Mouse (Mus musculus) forebrain, embryonic 13.5 days (tissue): ENCODE results near the gene Padi3. TPM values are rescaled to one million over a fixed set of nuclear protein-coding genes. Genes with fewer than 3 reads are reported as not detected.

Source experiments
- ATAC-seq: fragments of 200-750 bp; cut with Nextera tagmentation; 2 replicates; pipeline ENCODE4 v1.8.0; 2017
- H3K27ac ChIP-seq: fragments of 300-500 bp; sonication (generic); 2 replicates; pipeline ENCODE4 v1.5.1; 2015; ENCODE audit warnings: inconsistent platforms, mild to moderate bottlenecking, moderate library complexity
- H3K27me3 ChIP-seq: fragments of 300-500 bp; sonication (generic); 2 replicates; pipeline ENCODE4 v1.6.1; 2015; ENCODE audit warnings: mild to moderate bottlenecking, inconsistent platforms
- H3K36me3 ChIP-seq: fragments of 300-500 bp; sonication (generic); 2 replicates; pipeline ENCODE4 v1.6.1; 2015; ENCODE audit warnings: mild to moderate bottlenecking, inconsistent platforms; ENCODE audit not compliant: poor library complexity, severe bottlenecking
- H3K4me1 ChIP-seq: fragments of 300-500 bp; sonication (generic); 2 replicates; pipeline ENCODE4 v1.6.1; 2015; ENCODE audit warnings: inconsistent platforms
- H3K4me2 ChIP-seq: fragments of 300-500 bp; sonication (generic); 2 replicates; pipeline ENCODE4 v1.6.1; 2015; ENCODE audit warnings: inconsistent platforms, mild to moderate bottlenecking, moderate library complexity
- H3K4me3 ChIP-seq: fragments of 300-500 bp; sonication (generic); 2 replicates; pipeline ENCODE4 v1.5.1; 2015; ENCODE audit warnings: mild to moderate bottlenecking, inconsistent platforms
- H3K9ac ChIP-seq: fragments of 300-500 bp; sonication (generic); 2 replicates; pipeline ENCODE4 v1.6.1; 2015; ENCODE audit warnings: mild to moderate bottlenecking, inconsistent platforms
- H3K9me3 ChIP-seq: fragments of 300-500 bp; sonication (generic); replicated peaks from 2 replicates; pipeline ENCODE4 v1.6.1; 2016; ENCODE audit warnings: inconsistent platforms
- WGBS: fragments of 180-500 bp; shearing (Covaris S2); methylation state at CpG from one replicate; pipeline ENCODE4 v1.1.7; 2015; 5-methylcytosine and 5-hydroxymethylcytosine counted together
- polyA plus RNA-seq: library from polyadenylated mRNA; unstranded; fragments of >200 nt; fragmentation: Nextera tagmentation; extraction: Ambion mirVana; gene quantifications from 2 replicates; pipeline ENCODE4 v1.2.1, GENCODE M21; 2015

Gene Padi3
- polyA plus RNA-seq, 1 experiment from 2014 or later: not detected

- no peak for ATAC-seq
- Histone ChIP-seq H3K27me3 (no peaks in the 10 kb centered on the region), H3K36me3 (no peaks in the 10 kb centered on the region), H3K27ac (no peak within 1 kb of the TSS), H3K9ac (no peak within 1 kb of the TSS), H3K4me2 (no peak within 1 kb of the TSS), H3K4me1 (peaks cover 6% of the 10 kb centered on the region; the same call in 1 of the 2 replicates), H3K4me3 (no peak within 1 kb of the TSS), H3K9me3 (no peaks in the 10 kb centered on the region)
- WGBS: 92% methylated on average over 21 of the region's 21 CpGs
Observed at GRCm38 (mm10) chr4:140774025-140774800, 36.2 kb downstream of the Padi3 start, which contains the start of gene Padi4. Gene Padi4, minus strand, starts transcription at chr4:140774236.

- Histone ChIP-seq H3K4me1 (peaks cover 6% of the 10 kb centered on the region; the same call in 1 of the 2 replicates), H3K36me3 (no peaks in the 10 kb centered on the region), H3K9ac (no peak overlapping the region), H3K4me2 (no peak overlapping the region), H3K4me3 (no peak overlapping the region), H3K27me3 (no peaks in the 10 kb centered on the region), H3K9me3 (no peaks in the 10 kb centered on the region), H3K27ac (no peak overlapping the region)
- no peak for ATAC-seq
- 63% methylated on average over 4 of the region's 4 CpGs for WGBS
Observed at GRCm38 (mm10) chr4:140771091-140771490, 39.4 kb downstream of the Padi3 start.

GRCm38 (mm10) chr4:140770433-140770832, 40.0 kb downstream of the Padi3 start:
- H3K4me2 ChIP-seq: peak overlapping the region; percentile 42
- no peaks in the 10 kb centered on the region for H3K9me3 ChIP-seq
- H3K27ac ChIP-seq: no peak overlapping the region
- peak overlapping the region; percentile 18; the same call in 1 of the 2 replicates for H3K4me3 ChIP-seq
- no peaks in the 10 kb centered on the region for H3K36me3 ChIP-seq
- 6% methylated on average over 13 of the region's 13 CpGs for WGBS
- H3K9ac ChIP-seq: no peak overlapping the region; the same call in 1 of the 2 replicates
- peaks cover 6% of the 10 kb centered on the region; the same call in 1 of the 2 replicates for H3K4me1 ChIP-seq
- no peaks in the 10 kb centered on the region for H3K27me3 ChIP-seq
- ATAC-seq: no peak

- Histone ChIP-seq H3K4me3 (no peak overlapping the region), H3K4me2 (no peak overlapping the region), H3K27me3 (no peaks in the 10 kb centered on the region), H3K9ac (no peak overlapping the region), H3K36me3 (no peaks in the 10 kb centered on the region), H3K4me1 (peaks cover 6% of the 10 kb centered on the region; the same call in 1 of the 2 replicates), H3K9me3 (no peaks in the 10 kb centered on the region), H3K27ac (no peak overlapping the region)
- 82% methylated on average over 5 of the region's 5 CpGs for WGBS
- no peak for ATAC-seq
Observed at GRCm38 (mm10) chr4:140768973-140769372, 41.5 kb downstream of the Padi3 start.

GRCm38 (mm10) chr4:140765936-140766335, 44.5 kb downstream of the Padi3 start:
- H3K27ac ChIP-seq: no peak overlapping the region
- H3K4me2 ChIP-seq: no peak overlapping the region
- H3K9ac ChIP-seq: no peak overlapping the region
- no peaks in the 10 kb centered on the region for H3K9me3 ChIP-seq
- no peaks in the 10 kb centered on the region for H3K27me3 ChIP-seq
- 90% methylated on average over 3 of the region's 3 CpGs for WGBS
- H3K4me3 ChIP-seq: no peak overlapping the region
- no peaks in the 10 kb centered on the region for H3K36me3 ChIP-seq
- peaks cover 6% of the 10 kb centered on the region; the same call in 1 of the 2 replicates for H3K4me1 ChIP-seq
- no peak for ATAC-seq

GRCm38 (mm10) chr4:140763158-140763557, 47.3 kb downstream of the Padi3 start:
- H3K4me3 ChIP-seq: no peak overlapping the region
- peaks cover 3% of the 10 kb centered on the region for H3K4me1 ChIP-seq
- WGBS: 19% methylated on average over 9 of the region's 9 CpGs
- H3K4me2 ChIP-seq: no peak overlapping the region
- no peak overlapping the region for H3K27ac ChIP-seq
- H3K36me3 ChIP-seq: no peaks in the 10 kb centered on the region
- no peak for ATAC-seq
- H3K9ac ChIP-seq: no peak overlapping the region
- no peaks in the 10 kb centered on the region for H3K9me3 ChIP-seq
- no peaks in the 10 kb centered on the region for H3K27me3 ChIP-seq

GRCm38 (mm10) chr4:140761601-140762000, 48.8 kb downstream of the Padi3 start:
- no peak overlapping the region for H3K4me2 ChIP-seq
- no peak for ATAC-seq
- WGBS: 88% methylated on average over 7 of the region's 7 CpGs
- H3K27me3 ChIP-seq: no peaks in the 10 kb centered on the region
- H3K9me3 ChIP-seq: no peaks in the 10 kb centered on the region
- H3K4me1 ChIP-seq: peaks cover 11% of the 10 kb centered on the region
- no peaks in the 10 kb centered on the region for H3K36me3 ChIP-seq
- H3K27ac ChIP-seq: no peak overlapping the region
- no peak overlapping the region for H3K9ac ChIP-seq
- H3K4me3 ChIP-seq: no peak overlapping the region

GRCm38 (mm10) chr4:140755811-140756210, 54.6 kb downstream of the Padi3 start:
- Histone ChIP-seq H3K36me3 (no peaks in the 10 kb centered on the region), H3K4me2 (no peak overlapping the region), H3K4me3 (no peak overlapping the region), H3K27ac (no peak overlapping the region), H3K9ac (no peak overlapping the region), H3K27me3 (no peaks in the 10 kb centered on the region), H3K4me1 (peaks cover 11% of the 10 kb centered on the region), H3K9me3 (no peaks in the 10 kb centered on the region)
- ATAC-seq: no peak
- WGBS: 90% methylated on average over 3 of the region's 3 CpGs

- 73% methylated on average over 7 of the region's 7 CpGs for WGBS
- H3K27me3 ChIP-seq: no peaks in the 10 kb centered on the region
- ATAC-seq: no peak
- no peak overlapping the region for H3K9ac ChIP-seq
- H3K27ac ChIP-seq: no peak overlapping the region
- no peak overlapping the region for H3K4me2 ChIP-seq
- no peaks in the 10 kb centered on the region for H3K36me3 ChIP-seq
- H3K4me1 ChIP-seq: peaks cover 18% of the 10 kb centered on the region
- H3K4me3 ChIP-seq: no peak overlapping the region
- no peaks in the 10 kb centered on the region for H3K9me3 ChIP-seq
Observed at GRCm38 (mm10) chr4:140753366-140753765, 57.1 kb downstream of the Padi3 start.

- Histone ChIP-seq H3K9me3 (no peaks in the 10 kb centered on the region), H3K4me3 (peak overlapping the region; percentile 19), H3K9ac (peak overlapping the region; percentile 34; the same call in 1 of the 2 replicates), H3K27ac (no peak overlapping the region), H3K36me3 (no peaks in the 10 kb centered on the region), H3K4me2 (peak overlapping the region; percentile 55), H3K4me1 (peaks cover 8% of the 10 kb centered on the region), H3K27me3 (no peaks in the 10 kb centered on the region)
- ATAC-seq: no peak
- 8% methylated on average over 19 of the region's 19 CpGs for WGBS
Observed at GRCm38 (mm10) chr4:140750328-140750727, 60.1 kb downstream of the Padi3 start.

GRCm38 (mm10) chr4:140747978-140748377, 62.5 kb downstream of the Padi3 start:
- H3K4me1 ChIP-seq: peaks cover 8% of the 10 kb centered on the region
- no peaks in the 10 kb centered on the region for H3K36me3 ChIP-seq
- ATAC-seq: no peak
- WGBS: 27% methylated on average over 12 of the region's 12 CpGs
- H3K9me3 ChIP-seq: no peaks in the 10 kb centered on the region
- no peak overlapping the region for H3K27ac ChIP-seq
- H3K27me3 ChIP-seq: no peaks in the 10 kb centered on the region
- H3K4me2 ChIP-seq: no peak overlapping the region
- no peak overlapping the region for H3K4me3 ChIP-seq
- H3K9ac ChIP-seq: peak overlapping the region; percentile 26; the same call in 1 of the 2 replicates

GRCm38 (mm10) chr4:140744654-140745053, 65.8 kb downstream of the Padi3 start:
- no peaks in the 10 kb centered on the region for H3K36me3 ChIP-seq
- 0 out of 2 replicates have a peak, but pooled peaks cover 8% of the 10 kb centered on the region for H3K4me1 ChIP-seq
- no peak overlapping the region for H3K9ac ChIP-seq
- no peaks in the 10 kb centered on the region for H3K27me3 ChIP-seq
- no peaks in the 10 kb centered on the region for H3K9me3 ChIP-seq
- no peak for ATAC-seq
- no peak overlapping the region for H3K4me3 ChIP-seq
- H3K4me2 ChIP-seq: no peak overlapping the region
- H3K27ac ChIP-seq: no peak overlapping the region
- 30% methylated on average over 3 of the region's 3 CpGs for WGBS
